Mouse (Mus musculus): ENCODE measurements around the gene Syt2.

The Syt2 gene

GRCm38 (mm10) chr1:134747236-134748174 is 101.0 kb downstream of the Syt2 start:
- DNase-seq (ENCODE audit: low spot score), result no peak

GRCm38 (mm10) chr1:134749889-134750288 is 103.4 kb downstream of the Syt2 start:
- no peak for DNase-seq (ENCODE audit: low spot score)

GRCm38 (mm10) chr1:134752447-134752846 is 106.0 kb downstream of the Syt2 start:
- DNase-seq (ENCODE audit: low spot score), result no peak

GRCm38 (mm10) chr1:134753751-134754630 is 107.5 kb downstream of the Syt2 start:
- no peak for DNase-seq (ENCODE audit: low spot score)

GRCm38 (mm10) chr1:134754818-134755217 is 108.3 kb downstream of the Syt2 start:
- no peak for DNase-seq (ENCODE audit: low spot score)

GRCm38 (mm10) chr1:134755548-134756189 is 109.2 kb downstream of the Syt2 start:
- no peak for DNase-seq (ENCODE audit: low spot score)

GRCm38 (mm10) chr1:134756190-134756873 is 109.9 kb downstream of the Syt2 start:
- DNase-seq (ENCODE audit: low spot score), result no peak

GRCm38 (mm10) chr1:134757230-134757629 is 110.8 kb downstream of the Syt2 start:
- DNase-seq (ENCODE audit: low spot score), result no peak

- no peak for DNase-seq (ENCODE audit: low spot score)
Measured at GRCm38 (mm10) chr1:134759133-134759532, 112.7 kb downstream of the Syt2 start.

- no peak for DNase-seq (ENCODE audit: low spot score)
Measured at GRCm38 (mm10) chr1:134760642-134761041, 114.2 kb downstream of the Syt2 start.

- DNase-seq (ENCODE audit: low spot score), result no peak
Measured at GRCm38 (mm10) chr1:134761534-134761933, 115.1 kb downstream of the Syt2 start.

- no peak for DNase-seq (ENCODE audit: low spot score)
Measured at GRCm38 (mm10) chr1:134763250-134763649, 116.8 kb downstream of the Syt2 start.

GRCm38 (mm10) chr1:134763776-134764438 is 117.4 kb downstream of the Syt2 start:
- DNase-seq (ENCODE audit: low spot score), result no peak

GRCm38 (mm10) chr1:134764831-134765458 is 118.5 kb downstream of the Syt2 start:
- DNase-seq (ENCODE audit: low spot score), result no peak

- no peak for DNase-seq (ENCODE audit: low spot score)
Measured at GRCm38 (mm10) chr1:134766448-134766847, 120.0 kb downstream of the Syt2 start.

- no peak for DNase-seq (ENCODE audit: low spot score)
Measured at GRCm38 (mm10) chr1:134770312-134770711, 123.8 kb downstream of the Syt2 start.

GRCm38 (mm10) chr1:134771353-134771752 is 124.9 kb downstream of the Syt2 start:
- DNase-seq (ENCODE audit: low spot score), result no peak

GRCm38 (mm10) chr1:134771999-134772398 is 125.5 kb downstream of the Syt2 start:
- no peak for DNase-seq (ENCODE audit: low spot score)

- no peak for DNase-seq (ENCODE audit: low spot score)
Measured at GRCm38 (mm10) chr1:134772821-134773220, 126.3 kb downstream of the Syt2 start.

GRCm38 (mm10) chr1:134773256-134773655 is 126.8 kb downstream of the Syt2 start:
- no peak for DNase-seq (ENCODE audit: low spot score)

GRCm38 (mm10) chr1:134774247-134774646 is 127.8 kb downstream of the Syt2 start:
- no peak for DNase-seq (ENCODE audit: low spot score)
